Mouse (Mus musculus) testis, adult 2 months (tissue): ENCODE measurements around the gene Cdh6. TPM values are rescaled to one million over a fixed set of nuclear protein-coding genes. Genes with fewer than 3 reads are reported as not detected.

Source experiments
- H3K27ac ChIP-seq: fragments of 200-500 bp; 2 replicates; pipeline ENCODE4 v1.5.1; 2012; ENCODE audit warnings: low read depth, low read length; ENCODE audit not compliant: control insufficient read depth, insufficient read depth
- H3K27me3 ChIP-seq: fragments of 200-500 bp; 2 replicates; pipeline ENCODE4 v1.6.1; 2012; ENCODE audit warnings: mild to moderate bottlenecking, low read length, moderate library complexity; ENCODE audit not compliant: control insufficient read depth, insufficient read depth
- H3K36me3 ChIP-seq: fragments of 200-500 bp; 2 replicates; pipeline ENCODE4 v1.6.1; 2012; ENCODE audit warnings: mild to moderate bottlenecking, low read length; ENCODE audit not compliant: control insufficient read depth, insufficient read depth
- H3K4me1 ChIP-seq: fragments of 200-500 bp; 2 replicates; pipeline ENCODE4 v1.6.1; 2012; ENCODE audit warnings: low read length; ENCODE audit not compliant: control insufficient read depth, insufficient read depth
- H3K4me3 ChIP-seq: fragments of 200-500 bp; 2 replicates; pipeline ENCODE4 v1.5.1; 2012; ENCODE audit warnings: low read depth, mild to moderate bottlenecking, low read length, moderate library complexity, mixed read lengths; ENCODE audit not compliant: control insufficient read depth
- CTCF ChIP-seq: fragments of 200-500 bp; IDR thresholded peaks from 2 replicates; pipeline ENCODE4 v1.5.1; 2012; ENCODE audit warnings: low read depth, mild to moderate bottlenecking, inconsistent platforms, low read length, moderate library complexity; ENCODE audit not compliant: control insufficient read depth, insufficient read depth, insufficient replicate concordance
- POLR2A ChIP-seq: fragments of 200-500 bp; IDR thresholded peaks from 2 replicates; pipeline ENCODE4 v1.6.1; 2012; ENCODE audit warnings: low read depth, mild to moderate bottlenecking, inconsistent platforms, low read length, moderate library complexity; ENCODE audit not compliant: control insufficient read depth
- polyA plus RNA-seq: library from polyadenylated mRNA; depleted of rRNA; stranded (reverse); fragments of >200 nt; gene quantifications from 2 replicates; pipeline ENCODE4 v1.2.3, GENCODE M21; 2012

Gene Cdh6
- polyA plus RNA-seq, 1 experiment, result 0.06 TPM

DNA sequence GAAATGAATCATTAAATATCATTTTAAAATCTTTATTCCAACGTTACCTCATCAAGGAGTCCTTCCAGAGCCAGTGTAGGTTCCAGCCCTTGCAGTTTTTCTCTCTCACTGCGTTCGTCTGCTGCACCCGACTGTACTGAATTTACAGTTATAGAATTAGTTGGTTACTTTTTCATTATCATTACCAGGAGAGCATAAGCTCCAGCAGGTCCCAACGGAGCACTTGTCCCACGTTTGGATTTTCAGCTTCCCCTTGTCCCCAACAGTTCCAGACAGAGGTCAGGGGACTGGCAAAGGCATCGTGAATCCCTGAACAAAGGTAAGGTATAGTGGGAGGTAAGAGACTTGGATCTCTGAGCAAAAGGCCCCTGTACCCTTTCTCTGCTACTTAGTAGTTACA, 35.2 kb upstream of the Cdh6 start:
- Histone ChIP-seq H3K27me3 (no peaks in the 10 kb centered on the region), H3K4me1 (no peaks in the 10 kb centered on the region), H3K27ac (no peak overlapping the region), H3K4me3 (no peak overlapping the region), H3K36me3 (no peaks in the 10 kb centered on the region)
- TF ChIP-seq POLR2A (no peak), CTCF (no peak)

DNA sequence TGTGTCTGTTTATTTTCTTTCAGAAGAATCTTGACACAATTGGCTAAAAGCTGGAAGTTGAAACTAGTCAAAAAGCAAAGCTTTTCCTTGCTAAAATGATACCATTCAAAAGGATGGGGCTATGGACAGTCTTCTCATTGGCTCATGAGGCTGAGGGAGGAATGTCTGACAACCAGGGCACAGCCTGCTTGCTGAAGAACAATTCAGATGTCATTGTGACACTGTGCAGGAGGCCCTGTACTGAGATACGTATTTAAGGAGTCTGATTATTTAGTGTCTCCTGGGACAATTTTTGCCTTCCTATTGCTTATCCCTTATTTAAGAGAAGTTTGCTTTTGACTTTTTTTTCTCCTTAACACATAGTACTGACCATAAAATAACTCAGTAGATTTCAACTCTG, 22.8 kb upstream of the Cdh6 start:
- Histone ChIP-seq H3K4me1 (no peaks in the 10 kb centered on the region), H3K36me3 (no peaks in the 10 kb centered on the region)
- TF ChIP-seq POLR2A (no peak), CTCF (no peak)

DNA sequence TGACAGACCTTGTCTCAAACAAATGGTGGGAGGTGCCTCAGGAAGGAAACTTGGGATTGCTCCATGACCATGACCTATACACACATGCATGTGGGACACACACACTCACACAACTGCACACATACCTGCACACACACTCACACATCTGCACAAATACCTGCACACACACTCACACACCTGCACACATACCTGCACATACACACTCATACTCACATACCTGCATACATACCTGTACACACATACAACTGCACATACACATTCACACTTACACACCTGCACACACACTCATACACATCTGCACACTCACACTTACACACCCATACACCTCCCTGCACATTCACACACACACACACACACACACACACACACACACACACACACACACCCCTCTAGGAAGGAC, 20.6 kb upstream of the Cdh6 start:
- Histone ChIP-seq H3K27me3 (no peaks in the 10 kb centered on the region), H3K4me3 (no peak overlapping the region), H3K4me1 (no peaks in the 10 kb centered on the region), H3K36me3 (no peaks in the 10 kb centered on the region), H3K27ac (no peak overlapping the region)
- TF ChIP-seq CTCF (no peak), POLR2A (no peak)

More for the DNA sequence above, 22.8 kb upstream of the Cdh6 start:
- Histone ChIP-seq H3K27me3 (no peaks in the 10 kb centered on the region), H3K4me3 (no peak overlapping the region), H3K27ac (no peak overlapping the region)

DNA sequence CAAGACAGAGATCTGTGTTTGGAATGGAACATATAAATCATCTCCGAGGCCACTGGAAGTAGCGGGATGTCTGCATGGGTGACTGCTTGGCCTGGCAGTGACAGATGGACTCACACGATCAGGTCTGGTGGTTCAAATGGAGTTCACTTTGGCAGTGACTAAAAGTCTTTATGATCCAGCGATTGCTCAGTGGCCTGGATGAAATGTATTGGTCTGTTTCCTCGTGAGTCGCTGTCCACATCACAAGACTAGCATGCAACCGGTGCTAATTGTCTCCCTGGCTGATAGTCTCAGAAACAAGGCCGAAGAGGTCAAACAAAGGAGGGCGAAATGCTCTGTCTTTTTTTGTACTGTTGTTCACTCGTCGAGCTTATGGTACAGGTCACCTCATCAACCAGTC, 19.6 kb upstream of the Cdh6 start:
- H3K36me3 ChIP-seq, result no peaks in the 10 kb centered on the region

GRCm38 (mm10) chr15:13183661-13184060, 10.2 kb upstream of the Cdh6 start:
- H3K4me1 ChIP-seq, result no peaks in the 10 kb centered on the region
- no peaks in the 10 kb centered on the region for H3K27me3 ChIP-seq
- H3K27ac ChIP-seq, result no peak overlapping the region
- no peak overlapping the region for H3K4me3 ChIP-seq
- TF ChIP-seq POLR2A (no peak), CTCF (no peak)
- no peaks in the 10 kb centered on the region for H3K36me3 ChIP-seq

More for the DNA sequence above, 19.6 kb upstream of the Cdh6 start:
- Histone ChIP-seq H3K4me3 (no peak overlapping the region), H3K27me3 (no peaks in the 10 kb centered on the region), H3K4me1 (no peaks in the 10 kb centered on the region), H3K27ac (no peak overlapping the region)
- TF ChIP-seq POLR2A, result no peak
- no peak for TF ChIP-seq CTCF

- TF ChIP-seq CTCF (no peak), POLR2A (no peak)
- Histone ChIP-seq H3K4me3 (no peak overlapping the region), H3K36me3 (no peaks in the 10 kb centered on the region), H3K27ac (no peak overlapping the region), H3K4me1 (no peaks in the 10 kb centered on the region), H3K27me3 (no peaks in the 10 kb centered on the region)
Measured at GRCm38 (mm10) chr15:13181430-13181829, 8.0 kb upstream of the Cdh6 start.

DNA sequence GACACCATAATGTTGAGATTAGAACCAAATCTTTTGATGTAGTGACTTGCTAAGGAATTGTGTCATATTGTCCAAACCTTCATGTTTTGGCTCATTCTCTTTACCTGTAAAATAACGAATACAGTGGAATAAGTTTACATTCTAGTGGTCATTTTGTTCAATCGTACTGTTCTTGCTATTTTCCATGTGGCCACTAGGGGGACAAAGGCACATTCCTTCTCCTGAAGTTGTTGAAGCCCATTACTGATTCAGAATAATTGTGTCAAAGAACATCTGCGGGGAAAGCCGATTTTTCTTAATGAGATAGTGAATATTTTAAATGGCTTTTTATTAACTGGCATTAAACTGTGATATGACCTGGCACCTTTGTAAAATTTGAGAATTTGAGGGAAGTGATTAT, 7.5 kb upstream of the Cdh6 start:
- Histone ChIP-seq H3K36me3 (no peaks in the 10 kb centered on the region), H3K4me1 (peaks cover 2% of the 10 kb centered on the region), H3K4me3 (no peak overlapping the region), H3K27ac (no peak overlapping the region), H3K27me3 (no peaks in the 10 kb centered on the region)
- TF ChIP-seq CTCF (peak; percentile 8; the same call in 1 of the 2 replicates), POLR2A (no peak)

DNA sequence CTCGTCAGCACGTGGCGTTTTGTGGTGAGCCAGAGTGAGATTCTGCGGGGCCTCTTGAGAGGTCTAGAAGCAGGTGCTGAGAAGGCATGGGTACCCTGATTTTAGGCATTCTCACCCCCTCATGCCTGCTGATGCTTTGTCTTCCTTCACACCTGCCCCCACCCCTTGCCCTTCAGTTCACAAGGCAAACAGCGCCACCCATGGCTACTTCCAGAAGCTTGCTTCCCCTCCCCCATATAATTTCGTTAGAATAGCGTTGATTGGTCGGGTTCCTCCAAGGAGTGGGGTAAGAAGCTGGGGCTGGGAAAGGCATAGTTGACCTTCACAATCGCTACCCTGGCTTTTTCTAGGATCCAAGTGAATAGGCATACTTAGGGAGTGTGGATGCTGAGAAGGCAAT, 2.5 kb upstream of the Cdh6 start:
- Histone ChIP-seq H3K27ac (no peak overlapping the region), H3K4me3 (no peak overlapping the region), H3K4me1 (peaks cover 17% of the 10 kb centered on the region), H3K36me3 (no peaks in the 10 kb centered on the region), H3K27me3 (peaks cover 3% of the 10 kb centered on the region; the same call in 1 of the 2 replicates)
- no peak for TF ChIP-seq POLR2A
- no peak for TF ChIP-seq CTCF
